Mouse (Mus musculus): ENCODE measurements at regions not wholly inside any gene's neighbourhood (a gene's known extent, or its start where the extent isn't known, plus 50 kb on each side); places are given as distances from the start of the nearest gene placed in this dataset.

DNA sequence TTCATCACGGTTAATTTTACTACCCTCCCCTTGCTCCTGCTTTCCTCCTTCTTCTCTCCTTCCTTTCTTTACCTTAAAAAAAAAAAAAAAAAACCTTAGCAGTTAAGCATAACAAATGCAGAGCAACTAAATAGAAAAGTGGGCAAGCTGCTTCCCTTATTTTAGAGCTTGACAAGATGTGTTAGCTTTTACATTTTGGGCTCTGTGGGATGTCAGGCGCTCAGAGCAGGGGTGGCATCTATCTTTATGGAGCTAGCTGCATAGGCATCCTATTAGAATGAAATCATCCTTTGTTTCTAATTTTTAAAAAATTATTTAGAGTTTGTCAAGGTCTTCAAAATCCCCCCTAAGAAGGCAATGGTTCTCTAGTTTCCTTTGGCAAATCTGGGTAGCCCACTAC, 234.1 kb upstream of the Zc3h12c start:
- in situ Hi-C loops (cut with MboI, MseI), result no loop called here

DNA sequence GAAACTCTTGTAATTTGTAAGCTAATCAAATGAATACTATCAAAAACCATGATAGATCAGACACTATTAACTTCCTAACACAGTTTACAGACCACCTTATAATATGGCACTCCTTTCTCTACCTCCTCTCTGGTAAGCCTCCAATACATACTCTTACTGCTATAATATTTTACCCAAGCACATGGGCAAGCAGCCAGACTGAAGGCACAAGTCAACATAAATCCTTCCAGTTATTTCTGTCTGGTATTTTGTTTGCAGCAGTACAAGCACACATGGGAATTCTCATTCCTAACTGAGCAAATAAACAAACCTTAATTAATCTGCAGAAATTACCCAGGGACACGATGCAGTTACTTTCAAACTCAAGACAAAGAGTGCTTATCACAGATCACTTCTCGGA, 210.7 kb upstream of the Zc3h12c start:
- in situ Hi-C loops (cut with MboI, MseI), result no loop called here

- in situ Hi-C loops (cut with MboI, MseI), result no loop called here
These were observed 209.4 kb upstream of the Zc3h12c start for GRCm38 (mm10) chr9:52377761-52378160.

- in situ Hi-C loops (cut with MboI, MseI), result no loop called here
These were observed 208.5 kb upstream of the Zc3h12c start for GRCm38 (mm10) chr9:52376914-52377313.

DNA sequence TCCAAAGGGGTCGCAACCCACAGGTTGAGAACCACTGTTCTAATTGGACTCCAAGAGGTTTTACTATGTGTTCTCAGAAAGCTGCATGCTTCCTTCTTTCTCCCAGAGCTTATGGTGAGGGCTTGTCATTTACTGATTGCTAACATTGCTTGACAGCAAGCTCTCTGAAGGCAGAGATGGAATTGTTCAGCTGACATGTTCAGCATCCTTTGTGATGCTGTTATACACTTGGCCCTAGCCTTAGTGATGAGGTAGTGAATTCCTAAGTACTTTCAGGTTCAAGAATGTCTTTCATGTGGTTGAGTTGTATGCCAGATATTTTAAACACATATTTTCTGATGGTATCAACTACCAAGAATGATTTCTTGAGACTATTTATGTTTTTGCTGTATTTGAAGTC, 202.9 kb upstream of the Zc3h12c start:
- in situ Hi-C loops (cut with MboI, MseI), result no loop called here

DNA sequence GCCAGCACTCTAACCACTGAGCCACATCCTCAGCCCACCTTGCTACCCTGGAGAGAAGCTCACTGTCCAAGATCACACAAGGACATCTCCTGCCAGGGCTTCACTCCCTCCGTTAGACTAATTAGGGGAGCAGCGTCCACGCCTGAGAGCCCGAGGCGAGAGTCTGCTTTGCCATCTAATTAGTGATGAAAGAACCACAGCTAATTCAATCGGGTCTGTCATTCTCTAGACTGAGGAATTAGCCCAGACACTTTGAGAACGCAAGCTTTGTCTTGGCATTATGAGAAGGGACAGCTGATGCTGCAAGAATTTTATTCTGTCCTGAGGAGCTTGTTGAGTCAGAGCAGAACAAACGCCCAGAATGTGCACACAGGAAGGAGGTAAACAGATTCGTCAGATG, 200.5 kb upstream of the Zc3h12c start:
- in situ Hi-C loops (cut with MboI, MseI), result no loop called here

- in situ Hi-C loops (cut with MboI, MseI), result no loop called here
These were observed 199.7 kb upstream of the Zc3h12c start for GRCm38 (mm10) chr9:52368080-52368479.

- in situ Hi-C loops (cut with MboI, MseI), result no loop called here
These were observed 197.7 kb upstream of the Zc3h12c start for GRCm38 (mm10) chr9:52366046-52366445.

DNA sequence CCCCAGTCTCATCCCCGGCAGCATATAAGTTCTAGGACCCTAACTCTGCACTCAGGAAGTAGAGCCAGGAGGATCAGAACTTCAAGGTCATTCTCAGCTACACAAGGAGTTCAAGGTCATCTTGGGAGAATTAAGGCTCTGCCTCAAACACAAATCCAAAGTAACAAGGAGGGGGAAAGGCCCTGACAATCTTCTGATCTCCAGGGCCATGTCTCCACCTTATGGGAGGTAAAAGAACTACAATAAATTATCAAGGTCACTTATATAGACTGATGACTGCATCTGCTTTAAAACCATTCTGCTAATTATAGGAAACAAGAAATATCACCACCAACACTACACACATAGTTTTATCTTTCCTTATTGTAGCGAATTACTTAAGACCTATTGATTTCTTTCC, 193.2 kb upstream of the Zc3h12c start:
- in situ Hi-C loops (cut with MboI, MseI), result loop anchor here in 1 of 2 experiments (5.0 kb wide), 1 partner anchor 69 kb away; no protein-coding TSS in a partner anchor

DNA sequence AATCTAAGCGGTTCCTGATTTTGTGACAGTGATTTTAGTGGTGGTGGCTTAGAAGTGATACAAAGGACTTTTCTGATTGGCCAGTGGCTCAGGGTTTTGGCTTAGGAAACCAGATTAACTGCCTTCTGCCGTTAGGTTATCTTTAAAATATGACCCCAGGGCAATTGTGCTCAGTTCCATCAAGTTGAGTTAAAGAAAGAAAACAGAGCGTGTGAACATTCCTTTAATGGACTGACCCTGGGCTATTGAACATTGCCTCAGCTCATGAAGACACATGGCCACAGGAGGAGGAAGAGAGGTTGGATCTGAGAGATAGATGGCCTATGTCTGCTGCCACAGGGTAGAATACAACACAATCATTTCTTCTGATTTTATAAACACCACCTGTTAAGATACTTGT, 191.0 kb upstream of the Zc3h12c start:
- in situ Hi-C loops (cut with MboI, MseI), result no loop called here

- in situ Hi-C loops (cut with MboI, MseI), result no loop called here
These were observed 188.2 kb upstream of the Zc3h12c start for GRCm38 (mm10) chr9:52356549-52356948.

DNA sequence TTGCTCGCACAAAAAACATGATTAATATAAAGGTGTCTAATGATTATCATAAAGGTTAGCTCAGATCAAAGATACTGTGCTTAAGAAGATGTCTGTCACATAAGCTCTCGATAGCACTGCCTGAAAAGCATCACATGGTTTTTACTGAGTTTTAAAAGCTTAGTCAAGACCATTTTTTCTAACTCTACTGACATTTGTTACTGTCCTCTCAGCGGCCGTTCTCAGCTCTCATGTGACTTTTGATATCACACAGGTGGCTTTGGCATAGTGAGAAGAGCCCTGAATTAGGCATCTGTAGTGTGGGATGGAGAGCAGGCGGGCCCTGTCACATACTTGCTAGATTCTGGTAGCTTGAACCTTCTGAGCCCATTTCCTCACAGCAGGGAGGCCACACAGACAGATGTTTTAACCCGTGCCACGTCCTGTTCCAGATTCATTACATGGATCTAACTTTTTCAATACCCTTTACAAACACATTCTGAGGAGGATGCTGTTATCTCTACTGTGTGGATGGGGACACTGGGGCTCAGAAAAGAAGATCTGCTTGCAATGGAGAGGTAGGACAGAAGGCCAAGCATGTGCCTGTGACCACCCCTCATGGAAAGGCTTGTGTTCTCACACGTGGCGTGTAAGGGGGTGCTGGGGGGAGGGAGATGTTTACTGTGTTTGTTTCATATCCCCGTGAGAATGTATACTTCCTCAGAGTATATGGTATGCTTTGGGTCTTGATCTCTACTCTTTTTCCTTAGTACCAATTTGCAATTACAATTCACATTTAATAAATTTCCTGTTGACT, 187.0 kb upstream of the Zc3h12c start:
- in situ Hi-C loops (cut with MboI, MseI), result no loop called here

GRCm38 (mm10) chr9:52348536-52349527, 180.5 kb upstream of the Zc3h12c start:
- in situ Hi-C loops (cut with MboI, MseI), result no loop called here

DNA sequence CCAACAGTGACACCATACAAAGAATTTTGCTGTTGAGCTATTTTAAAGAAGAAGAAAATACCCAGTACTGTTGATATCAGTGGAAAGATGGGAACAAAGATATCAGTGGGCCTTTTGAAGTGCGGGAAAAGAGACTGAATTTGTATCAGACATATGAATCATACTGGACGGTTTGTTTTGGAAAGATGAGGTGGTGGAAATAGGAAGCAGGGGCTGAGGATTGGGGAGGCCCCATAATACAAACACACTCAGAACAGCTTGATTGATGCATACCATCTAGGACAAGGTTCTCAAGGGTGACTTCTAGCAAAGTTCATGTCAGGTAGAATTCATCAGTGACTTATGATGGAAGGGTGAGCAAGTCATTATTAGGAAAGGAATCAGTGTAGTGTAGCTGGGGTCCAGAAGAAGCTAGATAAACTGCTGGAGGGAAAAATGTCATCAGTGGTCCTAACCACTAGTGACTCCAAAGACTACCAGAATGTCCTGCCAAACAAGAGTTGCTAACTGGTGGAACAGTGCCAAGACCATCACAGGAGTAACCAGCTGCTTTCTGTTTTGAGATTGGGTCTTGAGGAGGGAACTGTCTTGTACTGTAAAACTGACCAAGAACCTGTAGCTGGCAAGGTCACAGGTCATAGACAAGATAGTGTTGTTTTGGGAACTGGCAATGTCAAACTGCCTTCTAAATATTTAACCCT, 176.0 kb upstream of the Zc3h12c start:
- in situ Hi-C loops (cut with MboI, MseI), result no loop called here

GRCm38 (mm10) chr9:52341029-52341428, 172.7 kb upstream of the Zc3h12c start:
- in situ Hi-C loops (cut with MboI, MseI), result no loop called here

DNA sequence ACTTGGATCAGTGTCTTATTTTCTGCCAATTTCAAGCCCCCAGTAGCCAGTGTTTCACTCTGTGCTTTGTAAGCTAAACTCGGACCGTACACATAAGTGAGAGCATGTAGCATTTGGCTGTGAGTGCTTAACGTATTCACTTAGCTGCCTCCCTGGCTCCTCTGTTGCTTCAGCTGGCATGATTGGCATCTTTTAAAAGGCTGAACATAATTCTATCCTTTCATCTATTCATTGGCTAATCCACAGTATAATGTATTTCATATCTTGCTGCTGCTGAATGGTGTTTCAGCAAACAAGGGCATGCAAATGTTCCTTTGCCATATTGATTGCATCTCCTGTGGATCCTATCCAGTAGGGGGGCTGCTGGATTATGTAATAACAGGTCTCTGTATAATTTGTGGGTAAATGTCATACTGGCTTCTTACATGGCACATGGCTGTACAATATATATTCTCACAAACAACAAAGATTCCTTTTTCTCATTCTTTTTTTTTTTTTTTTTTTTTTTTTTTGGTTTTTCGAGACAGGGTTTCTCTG, 169.5 kb upstream of the Zc3h12c start:
- in situ Hi-C loops (cut with MboI, MseI), result no loop called here

GRCm38 (mm10) chr9:52334767-52335166, 166.4 kb upstream of the Zc3h12c start:
- in situ Hi-C loops (cut with MboI, MseI), result no loop called here

DNA sequence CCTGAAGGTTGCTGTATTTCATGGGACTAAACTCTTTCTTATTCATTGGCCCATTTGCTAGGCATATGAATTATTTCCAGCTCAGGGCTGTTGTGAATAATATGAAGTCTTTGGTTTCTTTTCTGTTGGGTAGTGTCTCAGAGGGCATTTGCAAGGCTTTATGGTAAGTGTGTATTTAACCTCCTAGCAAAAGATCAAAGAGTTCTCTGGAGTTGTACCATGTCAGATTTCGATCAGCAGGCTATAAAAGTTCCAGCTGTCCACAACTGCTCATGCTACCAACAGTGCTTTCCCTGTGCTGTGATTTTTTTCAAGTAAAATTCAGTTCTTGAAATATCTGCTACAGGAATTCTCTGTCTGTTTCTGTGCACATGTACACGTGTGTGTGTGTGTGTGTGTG, 165.5 kb upstream of the Zc3h12c start:
- in situ Hi-C loops (cut with MboI, MseI), result no loop called here

GRCm38 (mm10) chr9:52331748-52332147, 163.4 kb upstream of the Zc3h12c start:
- in situ Hi-C loops (cut with MboI, MseI), result no loop called here

- in situ Hi-C loops (cut with MboI, MseI), result no loop called here
These were observed 162.3 kb upstream of the Zc3h12c start for GRCm38 (mm10) chr9:52330652-52331051.

DNA sequence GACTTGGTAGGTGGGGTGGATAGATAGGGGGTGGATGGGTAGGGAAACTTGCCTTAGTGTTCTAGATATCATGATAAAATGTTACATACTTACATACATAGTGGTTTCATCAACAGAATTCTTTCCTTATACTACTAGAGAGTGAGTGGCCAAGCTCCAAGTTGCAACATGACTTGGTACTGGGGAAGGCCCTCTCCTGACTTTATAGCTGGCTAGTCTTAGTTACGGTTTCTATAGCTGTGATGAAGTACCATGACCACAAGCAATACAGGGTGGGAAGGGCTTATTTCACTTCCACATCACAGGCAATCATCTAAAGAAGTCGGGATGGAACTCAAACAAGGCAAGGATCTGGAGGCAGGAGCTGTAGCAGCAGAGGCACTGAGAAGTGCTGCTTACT, 156.0 kb upstream of the Zc3h12c start:
- in situ Hi-C loops (cut with MboI, MseI), result no loop called here

GRCm38 (mm10) chr9:52323757-52324156, 155.4 kb upstream of the Zc3h12c start:
- in situ Hi-C loops (cut with MboI, MseI), result no loop called here

All from T-helper 17 cell (primary cell).